Mouse (Mus musculus) urinary bladder, postnatal 4 days (tissue): ENCODE data around the gene Atxn1.

Experiments used
- DNase-seq, 2 experiments: peaks; one replicate each; pipeline ENCODE4 v3.0.0; 2021 to 2022; ENCODE audit warnings: low spot score in 2 of 2

Atxn1 gene

DNA sequence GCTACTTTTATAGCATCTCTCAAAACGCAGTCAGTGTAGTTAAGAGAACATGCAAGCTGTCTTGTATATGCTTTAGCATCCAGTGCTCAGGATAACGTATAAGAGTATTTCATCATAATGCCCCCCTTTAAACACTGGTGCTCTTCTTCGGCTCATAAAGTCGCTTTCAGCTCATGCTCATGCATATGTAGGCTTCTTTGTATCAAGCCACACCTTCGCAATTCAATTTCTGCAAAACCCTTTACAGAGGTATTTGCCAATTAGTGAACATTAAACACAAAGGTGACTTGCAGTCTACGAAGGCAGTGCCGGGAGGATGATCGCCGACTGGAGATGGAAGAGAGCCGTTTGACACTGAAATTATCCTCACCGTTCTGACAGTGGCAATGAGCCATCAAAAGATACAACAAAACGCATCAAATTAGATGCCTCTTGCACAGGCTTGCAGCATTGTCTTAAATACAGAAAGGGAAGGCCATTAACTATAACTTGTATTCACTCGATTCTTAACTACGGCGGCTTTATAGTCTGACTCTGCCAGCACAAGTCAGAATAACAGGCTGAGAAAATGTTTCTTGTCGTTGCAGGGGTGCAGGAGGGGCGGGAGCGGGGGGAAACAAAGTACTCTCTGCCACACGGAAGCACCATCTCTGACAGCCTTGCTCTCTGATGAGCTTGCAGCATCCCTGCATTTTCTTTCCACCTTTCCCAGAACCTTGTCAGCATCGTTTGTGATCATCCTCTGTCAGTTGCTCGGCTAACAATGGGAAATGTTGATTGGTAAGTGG lies 191.2 kb downstream of the Atxn1 start:
- no peak for DNase-seq

DNA sequence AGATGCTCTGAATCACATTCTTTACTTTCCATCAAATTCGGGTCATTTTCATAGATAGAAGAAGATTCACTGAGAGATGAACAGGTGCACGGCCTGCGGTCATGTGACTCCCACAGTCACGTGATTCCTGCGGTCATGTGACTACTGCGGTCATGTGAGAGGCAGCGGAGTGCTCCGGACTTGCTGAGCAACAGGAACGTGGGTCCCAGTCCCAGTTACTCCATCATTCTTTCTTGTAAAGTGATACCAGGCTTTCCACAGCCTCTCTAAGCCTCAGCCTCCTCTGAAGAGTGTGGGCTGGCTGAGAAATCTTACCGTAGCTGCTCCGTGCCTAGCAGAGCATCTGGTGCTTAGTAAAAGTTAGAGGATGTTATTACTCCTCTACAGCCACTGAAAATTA lies 195.1 kb downstream of the Atxn1 start:
- no peak for DNase-seq

DNA sequence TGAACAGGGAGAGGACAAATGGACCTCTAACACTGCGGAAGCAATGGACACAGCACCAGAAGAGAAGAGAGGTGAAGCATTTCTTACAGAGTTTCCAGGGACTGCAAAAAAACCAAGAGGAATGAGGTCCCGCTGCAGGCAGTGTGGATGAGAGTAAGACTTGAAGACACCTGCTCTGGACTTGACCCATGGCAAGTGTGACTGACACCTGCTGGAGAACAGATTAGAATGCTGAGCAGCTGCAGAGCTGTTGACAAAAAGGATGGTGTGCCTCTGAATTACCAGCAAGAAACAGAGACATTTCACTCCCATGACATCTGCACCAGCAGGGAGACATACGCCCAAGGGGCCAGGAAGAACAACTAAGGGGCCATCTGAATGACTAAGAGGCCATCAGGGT lies 196.6 kb downstream of the Atxn1 start:
- DNase-seq, result no peak

- no peak for DNase-seq
Measured at GRCm38 (mm10) chr13:45764354-45764753, 200.5 kb downstream of the Atxn1 start.

- no peak for DNase-seq
Measured at GRCm38 (mm10) chr13:45762278-45762677, 202.5 kb downstream of the Atxn1 start.

- no peak for DNase-seq
Measured at GRCm38 (mm10) chr13:45754483-45754882, 210.3 kb downstream of the Atxn1 start.

- DNase-seq, result peak in 1 of 2 experiments; percentile 20
Measured at GRCm38 (mm10) chr13:45752498-45752897, 212.3 kb downstream of the Atxn1 start.

- peak in 1 of 2 experiments; percentile 14 for DNase-seq
Measured at GRCm38 (mm10) chr13:45751231-45751630, 213.6 kb downstream of the Atxn1 start.

DNA sequence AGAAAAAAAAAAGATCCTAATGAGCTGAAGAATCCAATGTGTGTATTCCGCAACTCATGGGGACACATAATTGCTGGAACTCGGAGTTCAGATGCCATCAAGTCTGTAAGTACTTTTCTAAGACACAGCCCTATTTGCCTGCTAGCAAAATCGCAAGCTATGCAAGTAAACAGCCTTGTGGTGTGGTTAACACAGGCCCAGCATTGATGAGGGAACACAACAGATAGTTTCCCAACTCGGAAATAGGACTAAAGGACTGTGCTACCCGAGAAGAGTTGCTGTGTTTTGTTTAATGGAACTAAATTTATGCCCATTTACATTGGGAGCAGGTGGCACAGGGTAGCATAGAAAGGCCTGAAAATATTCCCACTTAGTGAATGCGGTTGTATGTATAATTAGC lies 214.2 kb downstream of the Atxn1 start:
- no peak for DNase-seq

GRCm38 (mm10) chr13:45749937-45750336 lies 214.9 kb downstream of the Atxn1 start:
- DNase-seq, result no peak

DNA sequence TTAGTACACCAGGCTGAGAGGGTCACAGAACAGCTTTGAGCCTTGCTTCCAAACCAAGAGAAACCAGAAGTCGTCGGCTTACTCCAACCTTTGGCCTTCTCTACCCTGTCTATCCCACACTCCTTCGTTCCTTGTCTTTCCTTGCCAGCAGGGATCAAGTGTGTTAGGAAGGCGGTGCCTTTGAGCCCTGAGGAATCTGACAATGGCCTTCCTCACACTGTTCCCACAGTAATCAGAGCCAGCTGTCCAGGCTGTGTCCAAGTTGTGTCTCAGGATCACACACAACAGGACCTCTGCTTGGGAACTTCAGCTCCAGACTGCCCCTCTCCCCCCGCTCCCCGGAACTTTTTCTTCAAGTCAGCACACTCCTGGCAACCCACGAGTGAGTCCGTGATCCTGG lies 215.6 kb downstream of the Atxn1 start:
- no peak for DNase-seq

DNA sequence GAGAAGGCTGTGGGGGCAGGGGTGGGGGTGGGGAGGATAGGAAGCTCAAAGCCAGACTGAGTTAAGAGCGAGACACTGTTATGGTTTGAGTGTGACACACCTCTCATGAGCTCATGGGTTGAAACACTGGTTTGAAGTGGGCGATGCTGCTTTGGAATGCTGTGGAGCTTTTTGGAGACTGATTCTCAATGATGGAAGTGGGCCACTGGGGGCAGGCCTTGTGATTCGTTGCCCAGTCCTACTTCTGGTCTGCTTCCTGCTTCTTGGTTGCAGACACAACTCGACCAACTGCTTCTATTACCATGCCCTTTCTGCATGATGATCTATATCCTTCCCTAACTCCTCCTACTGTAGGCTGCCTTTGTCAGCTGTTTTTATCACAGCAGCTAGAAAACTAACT lies 216.1 kb downstream of the Atxn1 start:
- no peak for DNase-seq

GRCm38 (mm10) chr13:45745851-45746773 lies 218.7 kb downstream of the Atxn1 start:
- DNase-seq, result no peak

DNA sequence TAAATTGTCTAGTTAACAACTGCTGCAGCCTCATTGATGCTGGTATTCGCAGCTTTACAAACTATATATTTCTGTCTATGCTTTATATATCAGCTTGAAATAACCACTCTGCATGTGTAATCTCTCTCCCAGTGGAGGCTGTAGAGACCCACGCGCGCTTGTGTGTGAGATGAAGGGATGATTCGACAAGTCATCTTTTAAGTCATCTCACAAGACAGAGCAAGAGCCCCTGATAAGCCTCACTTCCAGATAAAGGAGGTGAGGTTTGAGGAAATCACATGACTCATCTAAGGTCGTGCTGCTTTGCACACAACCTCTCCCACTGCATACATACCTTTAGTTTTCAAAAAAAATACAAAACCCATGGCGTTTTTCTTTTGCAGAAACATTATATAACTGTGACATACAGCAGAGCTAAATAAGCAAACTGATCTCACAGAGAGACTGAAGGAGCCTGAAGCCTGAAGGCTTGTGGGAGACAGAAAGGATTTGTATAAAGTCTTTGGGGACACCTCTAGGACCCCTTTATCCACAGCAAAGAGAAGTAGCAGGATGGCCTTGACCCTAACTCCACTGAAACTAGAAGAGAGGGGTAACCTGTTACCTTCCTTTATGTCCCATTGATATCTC lies 219.9 kb downstream of the Atxn1 start:
- no peak for DNase-seq

DNA sequence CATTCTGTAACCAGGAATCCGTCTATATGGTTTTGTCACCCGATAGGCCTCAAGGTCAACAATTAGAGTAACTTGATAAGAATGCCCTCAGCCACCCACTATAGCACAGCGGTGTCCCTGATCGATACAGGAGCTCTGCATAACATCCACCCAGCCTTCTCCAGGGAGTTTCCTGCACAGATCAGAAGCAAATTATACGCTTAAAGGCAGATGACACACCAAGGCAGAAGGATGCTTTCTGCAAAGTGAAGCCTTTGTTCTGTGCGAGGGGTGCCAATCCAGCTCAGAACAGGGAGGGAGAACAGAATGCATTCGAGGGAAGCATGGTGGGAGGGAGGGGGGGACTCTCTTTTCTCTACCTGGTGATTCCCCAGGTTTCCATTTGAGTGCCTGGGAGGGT lies 221.0 kb downstream of the Atxn1 start:
- no peak for DNase-seq

GRCm38 (mm10) chr13:45740369-45740768 lies 224.4 kb downstream of the Atxn1 start:
- no peak for DNase-seq

DNA sequence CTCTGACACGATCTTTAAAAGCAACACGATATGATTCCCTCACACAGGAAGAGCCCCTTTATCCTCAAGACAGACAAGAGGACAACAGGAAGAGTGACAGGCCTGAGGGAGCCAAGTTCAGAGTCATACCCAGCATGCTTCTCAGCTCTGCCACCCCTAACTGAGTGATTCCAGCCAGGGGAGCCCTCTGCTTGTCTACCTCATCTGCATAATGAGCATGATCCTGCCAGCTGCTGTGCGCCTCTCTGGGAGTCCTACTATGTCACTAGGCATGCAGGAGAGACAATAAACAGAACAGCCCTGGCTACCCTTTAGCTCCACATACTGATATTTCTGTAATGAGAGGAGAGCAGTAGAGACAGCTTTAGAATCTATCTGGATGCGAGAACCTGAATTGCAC lies 228.6 kb downstream of the Atxn1 start:
- no peak for DNase-seq

DNA sequence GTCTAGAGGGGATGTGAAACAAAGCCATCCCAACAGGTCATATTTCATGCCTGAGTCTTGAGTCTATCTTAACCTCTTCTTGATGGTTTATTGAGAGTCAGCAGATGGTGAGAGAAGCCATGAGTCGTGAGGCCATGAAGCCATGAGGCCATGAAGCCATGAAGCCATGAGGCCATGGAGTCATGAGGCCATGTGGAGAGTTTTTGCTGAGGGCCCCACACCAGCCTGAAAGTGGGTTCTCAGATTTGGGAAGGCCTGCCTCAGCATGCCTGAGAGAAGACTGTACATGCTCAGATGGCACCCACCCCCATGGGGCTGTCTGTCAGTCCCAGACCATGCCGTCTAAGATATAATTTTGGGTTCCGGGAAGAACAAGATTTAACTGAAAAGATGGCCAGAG lies 229.0 kb downstream of the Atxn1 start:
- no peak for DNase-seq

GRCm38 (mm10) chr13:45734531-45734930 lies 230.3 kb downstream of the Atxn1 start:
- DNase-seq, result no peak

DNA sequence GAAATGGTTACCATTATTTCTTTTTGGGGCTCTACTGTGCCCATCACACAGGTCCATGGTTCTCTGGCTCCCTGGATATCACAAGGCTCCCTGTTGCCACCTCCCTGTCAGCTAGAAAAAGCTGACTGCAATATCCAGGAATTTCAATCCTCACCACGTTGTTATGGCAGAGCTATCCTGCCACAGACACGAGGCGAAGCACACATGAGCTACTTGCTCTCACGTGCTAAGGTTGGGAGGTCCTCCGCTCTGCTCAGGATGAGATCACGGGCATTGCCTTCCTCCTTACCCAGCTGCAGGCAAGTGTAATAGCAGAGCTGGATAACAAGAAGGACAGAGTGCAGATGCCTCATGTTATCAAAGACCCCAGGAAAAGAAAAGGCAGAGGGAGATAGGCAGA lies 232.2 kb downstream of the Atxn1 start:
- DNase-seq, result no peak

DNA sequence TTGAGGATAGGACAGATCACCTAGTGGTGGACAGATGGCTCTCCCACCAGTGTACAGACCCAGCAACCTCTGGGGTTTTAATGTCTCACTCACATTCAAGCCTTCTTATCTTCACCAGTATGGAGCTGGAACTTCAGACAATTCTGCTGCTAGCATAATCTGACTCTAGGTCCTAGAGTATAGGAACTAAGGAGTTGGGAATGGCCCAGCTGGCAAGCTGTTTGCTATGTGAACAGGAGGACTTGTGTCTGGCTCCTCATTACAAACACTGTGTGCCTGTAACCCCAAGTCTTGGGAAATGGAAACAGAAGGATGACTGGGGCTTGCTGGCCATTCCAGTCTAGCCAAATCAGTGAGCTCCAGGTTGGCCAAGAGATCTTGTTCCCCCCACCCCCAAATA lies 237.9 kb downstream of the Atxn1 start:
- no peak for DNase-seq

GRCm38 (mm10) chr13:45726181-45726580 lies 238.6 kb downstream of the Atxn1 start:
- no peak for DNase-seq
